Mouse (Mus musculus): ENCODE results near the gene Gm8229.
"Not testable (repeated sequence)": the region's sequence is repeated elsewhere in the genome, so short reads cannot be mapped to it uniquely, and the experiment has no call there.

DNA sequence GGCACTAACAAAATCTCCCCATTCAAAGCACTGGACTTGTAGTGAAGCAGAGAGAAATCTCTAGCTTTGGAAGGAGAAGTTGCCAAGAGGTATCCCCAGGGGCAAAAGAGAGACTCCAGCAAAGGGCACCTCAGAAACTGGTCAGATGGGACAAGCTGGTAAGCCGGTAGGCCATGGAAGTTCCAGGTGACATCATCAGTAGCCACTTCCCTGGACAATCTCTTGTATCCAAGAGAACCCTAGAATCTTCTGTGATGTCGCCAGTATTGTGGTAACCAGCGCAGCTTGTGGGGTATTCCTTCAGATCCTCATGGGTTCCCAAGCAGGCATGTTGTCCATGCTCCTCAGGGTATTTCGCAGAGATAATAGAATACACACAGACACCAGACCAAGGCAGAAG lies at the start of gene Gm8229:
- not testable (repeated sequence) for TF ChIP-seq MAX (IDR thresholded peaks at IDR 0.05; ENCODE audit: low read length); POLR2A (IDR thresholded peaks at IDR 0.05; ENCODE audit: low read depth, low read length); PAX5 (IDR thresholded peaks at IDR 0.05; ENCODE audit: low read length); CTCF (conservative IDR thresholded peaks at IDR 0.05 in 1 of 2, IDR thresholded peaks at IDR 0.05 in 1 of 2; ENCODE audit: low read depth in 2 of 2, low read length in 2 of 2); MEF2A (IDR thresholded peaks at IDR 0.05; ENCODE audit: borderline replicate concordance, low read depth, low read length); NRF1 (IDR thresholded peaks at IDR 0.05; ENCODE audit: low read depth, low read length); POLR2AphosphoS2 (IDR thresholded peaks at IDR 0.05; ENCODE audit: low read depth, low read length); CHD2 (IDR thresholded peaks at IDR 0.05; ENCODE audit: low read length); EP300 (IDR thresholded peaks at IDR 0.05; ENCODE audit: low read length); IRF4 (IDR thresholded peaks at IDR 0.05; ENCODE audit: low read depth, low read length); JUND (conservative IDR thresholded peaks at IDR 0.05; ENCODE audit: low read depth, low read length)

All from CH12.LX (cell line).